In the genomic region with DNA sequence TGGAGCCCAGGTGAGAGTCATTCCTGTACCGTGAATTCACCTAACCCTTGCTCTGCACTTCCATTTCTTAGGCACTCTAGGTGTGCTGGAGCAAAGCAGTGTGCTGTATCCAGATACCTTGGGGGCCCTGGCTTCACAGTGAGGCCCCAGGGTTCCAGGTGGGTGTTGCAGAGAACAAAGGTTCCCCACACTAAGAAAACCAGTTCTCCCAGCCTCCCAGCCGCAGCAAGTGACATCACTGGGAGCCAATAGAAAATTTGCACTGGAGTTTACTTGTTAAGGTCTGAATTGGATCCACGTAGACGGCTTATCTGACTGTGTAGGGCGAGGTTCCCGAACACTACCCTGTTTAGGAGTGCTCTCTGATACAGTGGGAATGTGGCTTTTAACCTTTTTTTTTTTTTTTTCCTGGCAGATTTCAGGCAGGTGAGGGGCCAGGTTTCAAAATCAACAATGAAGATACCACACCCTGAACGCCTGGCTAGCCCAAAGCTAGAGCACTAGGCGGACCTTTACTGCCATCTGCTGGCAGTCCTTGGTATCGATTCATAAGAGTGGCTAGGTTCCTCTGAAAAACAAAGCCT, we compare ENCODE assay signal across 8 mouse cellular contexts. TPM values are rescaled to one million over a fixed set of nuclear protein-coding genes. Genes with fewer than 3 reads are reported as not detected.
DNase-seq lines count a peak whose midpoint lies in the region; ATAC-seq lines count a peak whose summit lies in the region.

No protein-coding gene starts in this region.

- H3K4me3 ChIP-seq in liver, embryonic 11.5 days (ENCODE audit: low read depth, low read length): no peak overlapping the region
- H3K4me3 ChIP-seq in neural tube, embryonic 11.5 days (ENCODE audit: low read depth, low read length): no peak overlapping the region

- H3K4me1 ChIP-seq in liver, embryonic 11.5 days (replicated peaks; ENCODE audit: control insufficient read depth, insufficient read depth, low read length): no peaks in the 10 kb centered on the region
- no peaks in the 10 kb centered on the region for H3K4me1 ChIP-seq in neural tube, embryonic 11.5 days (ENCODE audit: control insufficient read depth, insufficient read depth, low read length)

- intact Hi-C loops in gastrocnemius, postnatal 36 days (cut with DNase I): loop anchor here (10.0 kb wide), 3 partner anchors 568 to 1068 kb away; a partner anchor contains a TSS

- peak; percentile 71 for ATAC-seq in common myeloid progenitor, adult 5-6 weeks (replicated peaks; ENCODE audit: low read depth, poor library complexity, severe bottlenecking)
- peak; percentile 36; the same call in 1 of the 2 replicates for ATAC-seq in liver, embryonic 11.5 days (replicated peaks; ENCODE audit: low FRiP score)
- ATAC-seq in neural tube, embryonic 11.5 days (ENCODE audit: insufficient read depth, low FRiP score, low TSS enrichment): peak; percentile 50

- DNase-seq in 416B (ENCODE audit: low read depth) (peak; percentile 75), NIH3T3 (ENCODE audit: low read depth) (peak; percentile 80)
- peak; percentile 33 to 53 for DNase-seq in gastrocnemius, postnatal 36 days
- peak; percentile 38 to 71 for DNase-seq in kidney, adult 8-10 months
- no peak for DNase-seq in liver, embryonic 11.5 days (ENCODE audit: low spot score)
- DNase-seq in neural tube, embryonic 11.5 days (ENCODE audit: low spot score): peak; percentile 56
- DNase-seq in thymus, postnatal 0 days (ENCODE audit: low spot score): peak; percentile 77

- no peak overlapping the region for H3K9ac ChIP-seq in liver, embryonic 11.5 days (ENCODE audit: low read depth, low read length)
- H3K9ac ChIP-seq in neural tube, embryonic 11.5 days (ENCODE audit: low read length): no peak overlapping the region

- 31% methylated on average over 9 of the region's 9 CpGs for WGBS in liver, embryonic 11.5 days
- 42% methylated on average over 9 of the region's 9 CpGs for WGBS in neural tube, embryonic 11.5 days

- 0 out of 2 replicates have a peak, but pooled peaks cover 2% of the 10 kb centered on the region for H3K27me3 ChIP-seq in liver, embryonic 11.5 days (replicated peaks; ENCODE audit: control insufficient read depth, insufficient read depth, low read length)
- peaks cover 2% of the 10 kb centered on the region; the same call in 1 of the 2 replicates for H3K27me3 ChIP-seq in neural tube, embryonic 11.5 days (ENCODE audit: control insufficient read depth, insufficient read depth, low read length)

- H3K9me3 ChIP-seq in liver, embryonic 11.5 days (ENCODE audit: control insufficient read depth, low read length): no peaks in the 10 kb centered on the region
- H3K9me3 ChIP-seq in neural tube, embryonic 11.5 days (ENCODE audit: control insufficient read depth, low read length): no peaks in the 10 kb centered on the region

- peak overlapping the region; percentile 9; the same call in 1 of the 2 replicates for H3K4me2 ChIP-seq in liver, embryonic 11.5 days
- H3K4me2 ChIP-seq in neural tube, embryonic 11.5 days (ENCODE audit: low read depth): no peak overlapping the region

- H3K27ac ChIP-seq in liver, embryonic 11.5 days (ENCODE audit: low read depth, low read length): no peak overlapping the region
- H3K27ac ChIP-seq in neural tube, embryonic 11.5 days (ENCODE audit: low read depth, low read length): no peak overlapping the region

- H3K36me3 ChIP-seq in liver, embryonic 11.5 days (ENCODE audit: control insufficient read depth, insufficient read depth, low read length): no peaks in the 10 kb centered on the region
- no peaks in the 10 kb centered on the region for H3K36me3 ChIP-seq in neural tube, embryonic 11.5 days (ENCODE audit: control insufficient read depth, insufficient read depth, low read length)

RNA-seq across cellular contexts. Expression of a gene that starts 24.1 kb away (rescaled TPM):
- total RNA-seq in common myeloid progenitor, adult 5-6 weeks (2017): 1,342 and 1,379 TPM in 2 replicates
- total RNA-seq in gastrocnemius, postnatal 36 days (2021): 100 to 1,000 TPM; 162 to 173 TPM
- 1,729 and 1,856 TPM in 2 replicates for polyA plus RNA-seq in liver, embryonic 11.5 days (2014; fragmentation: Nextera tagmentation; extraction: Ambion mirVana)
- 4,507 and 4,569 TPM in 2 replicates for polyA plus RNA-seq in neural tube, embryonic 11.5 days (2014; fragmentation: Nextera tagmentation; extraction: Ambion mirVana)
- 6,098 and 6,310 TPM in 2 replicates for polyA plus RNA-seq in thymus, postnatal 0 days (2015; fragmentation: Nextera tagmentation; extraction: Ambion mirVana)

RNA-seq across cellular contexts. Expression of a gene that starts 30.9 kb away (rescaled TPM):
- total RNA-seq in common myeloid progenitor, adult 5-6 weeks (2017): 1.1 TPM in 1 of 2 replicates, not detected in the other
- under 1 TPM; 0.47 to 0.54 TPM for total RNA-seq in gastrocnemius, postnatal 36 days (2021)
- polyA plus RNA-seq in liver, embryonic 11.5 days (2014; fragmentation: Nextera tagmentation; extraction: Ambion mirVana): 0.63 and 0.84 TPM in 2 replicates
- polyA plus RNA-seq in neural tube, embryonic 11.5 days (2014; fragmentation: Nextera tagmentation; extraction: Ambion mirVana): 0.29 and 0.42 TPM in 2 replicates
- polyA plus RNA-seq in thymus, postnatal 0 days (2015; fragmentation: Nextera tagmentation; extraction: Ambion mirVana): 0.59 and 0.79 TPM in 2 replicates
